Mouse (Mus musculus): ENCODE data around the gene Rfc1.
"Not testable (repeated sequence)": the region's sequence is repeated elsewhere in the genome, so short reads cannot be mapped to it uniquely, and the experiment has no call there.

Rfc1 gene

DNA sequence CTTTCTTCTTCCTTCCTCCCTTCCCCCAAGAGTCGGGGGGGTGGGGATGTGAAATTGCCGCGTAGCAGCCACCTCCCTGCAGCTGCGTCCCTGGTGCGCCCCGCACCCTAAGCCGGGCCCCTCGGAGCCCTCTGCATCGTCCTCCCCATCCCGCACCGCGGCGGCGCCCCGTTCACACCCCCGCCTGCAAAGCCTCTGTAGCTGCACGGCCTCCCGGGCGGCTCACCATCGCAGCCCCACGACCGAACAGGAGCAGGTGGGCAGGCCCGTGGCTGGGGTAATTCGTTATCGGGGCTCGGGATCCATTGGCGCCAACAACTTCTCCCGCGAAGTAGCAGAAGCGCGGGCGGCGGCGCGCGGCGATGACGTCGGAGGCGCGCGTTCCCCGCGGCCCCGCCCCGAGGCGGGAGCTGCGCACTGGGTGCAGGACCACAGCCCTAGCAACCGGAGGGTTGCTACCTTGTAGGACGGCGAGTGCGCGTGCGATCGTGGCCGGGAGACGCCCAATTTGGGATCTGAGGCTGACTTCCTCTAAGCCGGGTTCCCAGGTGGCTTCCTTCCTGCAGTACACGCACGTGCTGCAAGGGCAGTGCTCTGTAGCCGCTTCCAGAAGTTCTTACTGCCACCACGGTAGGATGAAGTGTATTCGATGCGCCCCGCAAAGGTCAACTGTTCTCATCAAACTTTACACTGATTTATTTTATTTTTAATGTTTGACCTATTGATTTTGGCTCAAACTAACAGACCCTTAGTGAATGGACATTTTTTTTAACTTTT lies at the start of gene Rfc1:
Gene Rfc1, minus strand, starts transcription at position 373 of the 777 bp plus-strand sequence.
- DNase-seq: peak; percentile 83

DNA sequence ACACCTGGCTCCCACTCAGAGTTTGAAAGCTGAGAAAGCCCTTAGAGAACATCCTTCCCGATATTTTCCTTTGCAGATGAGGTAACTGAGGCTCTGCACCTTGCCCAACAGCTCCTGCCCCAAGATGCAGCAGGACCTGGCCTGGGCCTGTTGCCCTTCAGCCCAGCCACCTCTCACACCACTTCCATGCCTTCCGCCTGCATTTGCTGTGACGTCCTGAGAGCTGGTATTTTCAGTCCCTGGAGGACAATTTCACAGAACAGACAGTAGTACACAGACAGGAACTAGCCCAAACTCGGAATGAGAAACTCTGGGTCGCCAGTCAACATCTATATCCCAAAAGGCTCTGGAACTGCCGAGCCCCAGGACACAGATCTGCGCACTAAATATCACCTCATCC lies 39.3 kb upstream of the Rfc1 start:
- DNase-seq: no peak

DNA sequence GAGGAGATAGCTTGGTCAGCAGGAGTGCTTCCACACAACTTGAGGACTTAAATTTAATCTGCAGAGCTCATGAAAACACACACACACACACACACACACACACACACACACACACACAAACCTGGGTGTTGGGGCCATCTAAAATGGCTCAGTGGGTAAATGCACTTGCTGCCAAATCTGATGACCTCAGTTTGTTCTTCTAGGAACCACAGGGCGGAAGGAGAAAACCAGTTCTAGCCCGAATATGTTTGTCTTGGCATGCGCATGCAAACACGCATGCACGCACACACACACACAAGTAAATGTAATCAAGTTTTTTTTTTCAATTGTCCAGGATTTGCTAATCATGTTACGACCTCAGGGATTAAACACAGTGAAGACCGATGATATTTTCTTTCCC lies 36.1 kb upstream of the Rfc1 start:
- DNase-seq: no peak

DNA sequence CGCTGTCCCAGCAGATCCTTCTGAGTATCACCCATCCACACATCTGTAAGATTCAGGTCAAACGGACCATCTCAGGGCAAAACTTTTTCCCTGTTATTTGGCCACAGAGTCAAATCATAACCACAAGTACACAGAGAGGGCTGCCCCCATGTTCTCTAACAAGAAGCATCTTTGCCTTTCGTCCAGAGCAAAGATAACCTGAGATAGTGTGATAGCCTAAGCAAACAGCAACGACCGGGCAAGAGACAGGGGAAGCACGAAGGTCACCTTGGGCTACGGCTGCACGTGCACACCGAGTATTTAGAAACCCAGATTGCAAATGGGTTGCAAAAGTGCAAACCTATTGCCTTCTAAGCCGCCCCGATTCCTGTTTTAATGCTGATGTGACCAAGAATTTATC lies 32.4 kb upstream of the Rfc1 start:
- DNase-seq: no peak

- no peak for DNase-seq
These were observed 22.3 kb upstream of the Rfc1 start for GRCm38 (mm10) chr5:65357771-65358170.

GRCm38 (mm10) chr5:65356851-65357250 lies 21.4 kb upstream of the Rfc1 start:
- DNase-seq: peak; percentile 51

GRCm38 (mm10) chr5:65354985-65355384 lies 19.5 kb upstream of the Rfc1 start:
- DNase-seq: no peak

GRCm38 (mm10) chr5:65354097-65354496 lies 18.6 kb upstream of the Rfc1 start:
- DNase-seq: no peak

DNA sequence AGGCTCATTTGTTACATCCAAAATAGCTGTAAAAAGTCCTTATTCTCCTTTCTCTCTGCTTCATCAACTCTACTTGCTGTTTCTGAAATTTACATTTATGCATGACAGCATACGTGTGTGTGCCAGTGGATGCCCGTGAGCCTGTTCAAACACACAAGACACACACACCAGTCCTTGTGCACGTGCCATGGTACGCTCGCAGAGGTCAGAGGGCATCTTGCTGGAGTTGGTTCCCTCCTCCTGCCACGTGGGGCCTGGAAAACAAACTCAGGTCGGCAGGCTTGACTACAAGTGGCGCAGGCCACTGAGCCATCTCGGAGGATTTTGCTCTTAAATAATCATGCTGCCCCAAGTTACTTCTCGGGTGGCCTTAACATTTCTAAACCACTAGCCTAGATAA lies 15.0 kb upstream of the Rfc1 start:
- DNase-seq: no peak

DNA sequence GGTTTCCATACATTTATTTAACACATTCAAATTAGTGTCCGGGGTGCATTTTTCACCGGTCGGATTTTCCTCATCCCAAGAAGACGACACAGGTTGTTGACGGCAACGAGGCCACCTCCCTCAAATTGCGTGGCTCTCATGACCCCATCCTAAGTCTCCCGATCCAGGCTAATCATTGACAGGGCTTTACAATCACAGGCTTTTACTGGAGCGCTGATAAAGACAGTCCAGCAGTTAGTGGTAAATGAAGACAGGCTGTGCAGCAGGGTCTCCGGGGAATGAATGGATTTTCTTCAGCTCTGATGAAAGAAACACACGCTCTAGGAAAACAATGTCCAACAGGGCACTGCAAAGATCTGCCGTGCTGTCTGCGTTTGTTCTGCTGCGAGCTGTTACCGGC lies 12.7 kb upstream of the Rfc1 start, which contains the start of gene Klb:
Gene Klb, plus strand, starts transcription at position 147 of the 400 bp plus-strand sequence.
- no peak for DNase-seq

GRCm38 (mm10) chr5:65340167-65340566 lies 4.7 kb upstream of the Rfc1 start:
- DNase-seq: no peak

DNA sequence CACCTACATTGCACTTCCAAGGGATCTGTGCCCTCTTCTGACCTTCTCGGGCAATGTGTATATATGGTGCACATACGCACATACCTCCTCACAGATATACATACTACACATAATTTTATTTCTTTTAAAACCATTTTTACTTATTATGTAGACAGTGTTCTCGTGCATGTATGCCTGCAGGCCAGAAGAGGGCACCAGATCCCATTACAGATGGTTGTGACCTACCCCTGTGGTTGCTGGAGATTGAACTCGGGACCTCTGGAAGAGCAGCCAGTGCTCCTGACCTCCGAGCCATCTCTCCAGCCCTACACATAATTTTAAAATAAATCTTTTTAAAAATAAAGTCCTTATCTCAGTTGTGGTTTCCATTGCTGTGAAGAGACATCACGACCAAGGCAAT lies 2.9 kb upstream of the Rfc1 start:
- no peak for DNase-seq

DNA sequence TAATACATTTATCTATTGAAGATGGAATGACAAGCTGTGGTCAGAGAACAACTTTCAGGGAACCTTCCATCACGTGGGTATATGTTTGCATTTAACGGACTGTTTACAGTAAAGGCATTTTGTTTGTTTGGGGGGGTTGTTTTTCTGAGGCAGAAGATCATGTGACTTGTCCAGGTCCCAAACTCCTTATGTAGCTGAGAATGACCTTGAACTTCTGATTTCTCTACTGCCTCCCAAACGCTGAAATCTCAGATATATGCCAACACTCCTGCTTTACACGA lies 545 bp upstream of the Rfc1 start:
- DNase-seq: no peak

GRCm38 (mm10) chr5:65334788-65335187 lies 682 bp downstream of the Rfc1 start:
- no peak for DNase-seq

DNA sequence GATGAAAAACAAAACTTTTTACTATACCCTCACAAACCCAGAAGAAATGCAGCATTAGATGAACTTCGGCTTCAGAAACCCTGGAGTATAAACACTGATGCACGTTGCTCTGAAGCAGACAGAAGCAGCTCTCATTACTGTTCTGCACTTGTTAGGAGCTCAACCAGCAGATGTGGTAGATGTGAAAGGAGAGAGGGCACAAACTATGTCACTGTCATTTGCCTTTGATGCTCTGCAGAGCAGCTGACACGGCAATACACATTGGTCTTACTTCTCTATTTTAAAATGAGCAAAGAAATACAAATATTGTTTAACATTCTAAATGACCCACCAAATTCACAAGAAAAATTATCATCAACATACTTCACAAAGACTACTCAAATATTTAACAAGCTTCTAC lies 5.5 kb downstream of the Rfc1 start:
- DNase-seq: no peak

DNA sequence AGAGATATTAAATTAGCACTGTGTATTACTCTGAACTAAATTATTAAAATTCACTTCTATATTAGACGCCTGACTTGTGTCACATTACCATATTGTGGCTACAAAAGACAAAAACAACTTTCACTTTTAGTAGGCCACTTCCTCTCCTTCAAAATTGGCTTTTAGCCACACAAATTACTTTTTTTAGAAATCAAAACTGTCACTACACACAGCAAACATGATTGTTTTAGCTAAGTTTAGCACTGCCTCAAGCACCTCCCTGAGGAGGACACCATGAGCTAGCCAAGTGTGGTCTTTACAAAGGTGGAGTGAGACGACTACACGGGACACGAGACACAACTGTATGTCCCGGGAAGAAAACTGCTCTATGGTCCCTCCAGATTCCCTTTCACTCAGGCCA lies 9.3 kb downstream of the Rfc1 start:
- DNase-seq: peak; percentile 11

DNA sequence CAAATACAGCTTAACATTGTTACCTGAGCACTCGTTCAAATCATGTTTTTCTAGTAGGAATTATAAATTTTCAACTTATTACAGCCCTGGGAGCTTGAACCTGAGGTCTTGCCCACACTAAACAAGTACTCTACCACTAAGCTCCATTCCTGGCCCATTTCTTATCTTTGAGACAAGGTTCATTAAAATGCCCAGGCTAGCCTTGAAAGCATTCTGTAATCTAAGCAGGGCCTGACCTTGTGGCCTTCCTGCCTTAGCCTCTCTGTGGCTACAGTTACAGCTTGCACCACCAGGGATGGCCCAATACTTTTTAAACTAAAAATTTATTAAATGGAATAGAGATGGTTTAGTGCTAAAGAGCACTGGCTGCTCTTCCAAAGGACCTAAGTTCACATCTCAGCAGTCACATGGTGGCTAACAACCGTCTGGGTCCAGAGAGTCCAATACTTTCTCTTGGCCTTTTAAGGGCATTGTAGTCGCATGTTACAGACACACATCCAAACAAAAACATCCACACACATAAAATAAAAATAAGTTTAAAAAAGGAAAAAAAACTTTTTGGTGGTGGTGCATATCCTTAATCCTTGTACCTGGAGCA lies 10.6 kb downstream of the Rfc1 start:
- DNase-seq: no peak

DNA sequence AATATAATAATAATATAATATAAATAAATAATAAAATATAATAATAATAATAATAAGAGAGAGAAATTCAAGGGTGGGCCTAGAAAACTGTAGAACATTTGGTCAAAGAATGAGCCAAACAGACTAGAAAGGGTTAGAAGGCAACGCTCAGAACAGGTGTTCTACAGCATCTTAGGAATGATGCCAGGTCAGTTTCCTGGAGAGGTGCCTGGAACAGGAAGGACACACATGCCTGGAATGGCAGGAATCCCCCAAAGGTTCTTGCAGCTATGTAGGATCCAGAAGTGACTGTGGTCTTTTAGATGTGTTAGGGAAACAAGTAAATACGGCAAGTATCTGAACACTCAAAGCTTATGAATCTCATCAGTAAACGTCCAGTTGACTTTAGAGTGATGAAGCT lies 11.2 kb downstream of the Rfc1 start:
- DNase-seq: no peak

GRCm38 (mm10) chr5:65322165-65322564 lies 13.3 kb downstream of the Rfc1 start:
- peak; percentile 4 for DNase-seq

GRCm38 (mm10) chr5:65319176-65319575 lies 16.3 kb downstream of the Rfc1 start:
- no peak for DNase-seq

- no peak for DNase-seq
These were observed 26.6 kb downstream of the Rfc1 start for GRCm38 (mm10) chr5:65308866-65309265.

GRCm38 (mm10) chr5:65308208-65308607 lies 27.3 kb downstream of the Rfc1 start:
- DNase-seq: no peak

- DNase-seq: no peak
These were observed 30.0 kb downstream of the Rfc1 start for GRCm38 (mm10) chr5:65305516-65305915.

DNA sequence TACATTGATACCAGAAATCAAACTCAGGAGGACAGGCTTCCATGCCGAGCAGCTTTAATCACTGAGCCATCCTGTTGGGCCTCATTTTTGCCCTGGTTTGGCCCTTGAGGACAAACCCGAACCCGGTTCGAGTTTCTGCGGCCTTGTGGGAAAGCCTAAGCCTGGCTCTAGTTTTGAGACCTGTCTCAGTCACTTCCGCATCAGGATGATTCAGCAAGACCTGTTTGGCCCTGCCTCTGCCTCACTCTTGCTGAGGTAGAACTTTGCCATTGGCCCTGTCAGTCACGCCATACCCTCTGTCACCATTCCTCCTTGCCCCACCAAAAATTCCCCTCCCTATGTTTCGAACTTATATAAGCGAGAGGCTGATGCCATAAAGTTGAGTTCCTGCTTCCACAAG lies 35.3 kb downstream of the Rfc1 start:
- DNase-seq: no peak

- not testable (repeated sequence) for DNase-seq
These were observed 35.8 kb downstream of the Rfc1 start for GRCm38 (mm10) chr5:65299623-65300022.
